Mouse (Mus musculus) liver, adult 2 months (tissue): ENCODE results near the gene Gtf2h5. TPM values are rescaled to one million over a fixed set of nuclear protein-coding genes. Genes with fewer than 3 reads are reported as not detected.

Experiments
- DNase-seq: peaks from one replicate; pipeline ENCODE4 v3.0.0-alpha.2; 2011; ENCODE audit warnings: low read depth, low spot score; ENCODE audit errors: extremely low read depth
- H3K27ac ChIP-seq: fragments of 200-500 bp; replicated peaks from 2 replicates; pipeline ENCODE4 v1.5.1; 2012; ENCODE audit warnings: low read depth, mild to moderate bottlenecking, control low read depth, inconsistent platforms, low read length; ENCODE audit not compliant: insufficient read depth
- H3K27me3 ChIP-seq: fragments of 200-500 bp; 2 replicates; pipeline ENCODE4 v1.6.1; 2012; ENCODE audit warnings: mild to moderate bottlenecking, moderate library complexity, low read length, inconsistent platforms; ENCODE audit not compliant: control insufficient read depth, insufficient read depth
- H3K36me3 ChIP-seq: fragments of 200-500 bp; 2 replicates; pipeline ENCODE4 v1.6.1; 2012; ENCODE audit warnings: low read length, inconsistent platforms; ENCODE audit not compliant: control insufficient read depth, insufficient read depth
- H3K4me1 ChIP-seq: fragments of 200-500 bp; 2 replicates; pipeline ENCODE4 v1.6.1; 2011; ENCODE audit warnings: low read length; ENCODE audit not compliant: control insufficient read depth, insufficient read depth
- H3K4me3 ChIP-seq: fragments of 200-500 bp; 2 replicates; pipeline ENCODE4 v1.5.1; 2011; ENCODE audit warnings: low read depth, mild to moderate bottlenecking, control low read depth, low read length, moderate library complexity; ENCODE audit not compliant: insufficient read depth
- H3K79me2 ChIP-seq: fragments of 200-500 bp; 2 replicates; pipeline ENCODE4 v1.6.1; 2012; ENCODE audit warnings: inconsistent platforms, mild to moderate bottlenecking, low read length, moderate library complexity; ENCODE audit not compliant: control insufficient read depth, insufficient read depth
- H3K9ac ChIP-seq: fragments of 200-500 bp; 2 replicates; pipeline ENCODE4 v1.6.1; 2012; ENCODE audit warnings: low read depth, mild to moderate bottlenecking, control low read depth, inconsistent platforms, low read length
- CTCF ChIP-seq: fragments of 200-500 bp; IDR thresholded peaks from 2 replicates; pipeline ENCODE4 v1.5.1; 2011; ENCODE audit warnings: low read depth, low read length, control low read depth
- POLR2A ChIP-seq: fragments of 200-500 bp; IDR thresholded peaks from 2 replicates; pipeline ENCODE4 v1.6.1; 2011; ENCODE audit warnings: low read length, control low read depth; ENCODE audit not compliant: insufficient read depth; ENCODE audit errors: extremely low read depth
- WGBS: fragments of 180-500 bp; shearing (Covaris S2); methylation state at CpG from one replicate; pipeline ENCODE4 v1.1.7; 2018; 5-methylcytosine and 5-hydroxymethylcytosine counted together
- polyA plus RNA-seq: library from polyadenylated mRNA; depleted of rRNA; stranded (reverse); fragments of >200 nt; gene quantifications from 2 replicates; pipeline ENCODE4 v1.2.3, GENCODE M21; 2012
- total RNA-seq: library from RNA; depleted of rRNA; stranded (reverse); fragments of >200 nt; gene quantifications from 2 replicates; pipeline ENCODE4 v1.2.3, GENCODE M21; 2014

The Gtf2h5 gene
- total and polyA plus RNA-seq, 2 experiments: 13.2 to 18.3 TPM

GRCm38 (mm10) chr17:6052801-6053200 is 26.8 kb upstream of the Gtf2h5 start:
- H3K36me3 ChIP-seq: peaks cover 15% of the 10 kb centered on the region

GRCm38 (mm10) chr17:6054934-6055355 is 24.6 kb upstream of the Gtf2h5 start:
- no peak overlapping the region for H3K27ac ChIP-seq
- H3K4me3 ChIP-seq: no peak overlapping the region
- no peak overlapping the region for H3K9ac ChIP-seq
- no peaks in the 10 kb centered on the region for H3K4me1 ChIP-seq
- no peaks in the 10 kb centered on the region for H3K27me3 ChIP-seq
- peaks cover 4% of the 10 kb centered on the region for H3K36me3 ChIP-seq
- peak; percentile 62 for DNase-seq
- 25% methylated on average over 5 of the region's 5 CpGs for WGBS
- H3K79me2 ChIP-seq: no peaks in the 10 kb centered on the region
- TF ChIP-seq POLR2A: no peak
- peak; percentile 42 for TF ChIP-seq CTCF

More at GRCm38 (mm10) chr17:6052801-6053200, 26.8 kb upstream of the Gtf2h5 start:
- Histone ChIP-seq H3K4me3 (no peak overlapping the region), H3K79me2 (no peaks in the 10 kb centered on the region), H3K9ac (no peak overlapping the region), H3K27me3 (no peaks in the 10 kb centered on the region), H3K27ac (no peak overlapping the region), H3K4me1 (no peaks in the 10 kb centered on the region)
- no peak for TF ChIP-seq CTCF
- no peak for TF ChIP-seq POLR2A
- 88% methylated on average over 4 of the region's 4 CpGs for WGBS
- DNase-seq: no peak

GRCm38 (mm10) chr17:6062793-6063192 is 16.8 kb upstream of the Gtf2h5 start:
- 89% methylated on average over 8 of the region's 8 CpGs for WGBS
- no peak for TF ChIP-seq POLR2A
- no peak for TF ChIP-seq CTCF
- H3K27ac ChIP-seq: no peak overlapping the region
- H3K4me3 ChIP-seq: no peak overlapping the region
- no peak for DNase-seq
- H3K4me1 ChIP-seq: no peaks in the 10 kb centered on the region
- H3K9ac ChIP-seq: no peak overlapping the region
- peaks cover 10% of the 10 kb centered on the region; the same call in 1 of the 2 replicates for H3K36me3 ChIP-seq
- H3K27me3 ChIP-seq: no peaks in the 10 kb centered on the region
- no peaks in the 10 kb centered on the region for H3K79me2 ChIP-seq

- Histone ChIP-seq H3K27ac (no peak overlapping the region), H3K27me3 (no peaks in the 10 kb centered on the region), H3K79me2 (no peaks in the 10 kb centered on the region), H3K4me1 (no peaks in the 10 kb centered on the region), H3K36me3 (peaks cover 13% of the 10 kb centered on the region; the same call in 1 of the 2 replicates), H3K4me3 (no peak overlapping the region), H3K9ac (no peak overlapping the region)
- DNase-seq: no peak
- 93% methylated on average over 5 of the region's 5 CpGs for WGBS
- no peak for TF ChIP-seq CTCF
- TF ChIP-seq POLR2A: no peak
These were observed 16.1 kb upstream of the Gtf2h5 start for GRCm38 (mm10) chr17:6063532-6063931.

GRCm38 (mm10) chr17:6066021-6066420 is 13.6 kb upstream of the Gtf2h5 start:
- Histone ChIP-seq H3K27ac (no peak overlapping the region), H3K79me2 (no peaks in the 10 kb centered on the region), H3K27me3 (no peaks in the 10 kb centered on the region), H3K4me1 (no peaks in the 10 kb centered on the region), H3K4me3 (no peak overlapping the region), H3K9ac (no peak overlapping the region), H3K36me3 (peaks cover 22% of the 10 kb centered on the region)
- WGBS: 42% methylated on average over 2 of the region's 2 CpGs
- TF ChIP-seq CTCF: no peak
- no peak for TF ChIP-seq POLR2A
- DNase-seq: peak; percentile 68

GRCm38 (mm10) chr17:6067613-6068012 is 12.0 kb upstream of the Gtf2h5 start:
- Histone ChIP-seq H3K4me1 (no peaks in the 10 kb centered on the region), H3K79me2 (no peaks in the 10 kb centered on the region), H3K27ac (no peak overlapping the region), H3K36me3 (peaks cover 29% of the 10 kb centered on the region), H3K4me3 (no peak overlapping the region), H3K27me3 (no peaks in the 10 kb centered on the region), H3K9ac (no peak overlapping the region)
- no peak for DNase-seq
- 96% methylated on average over 7 of the region's 7 CpGs for WGBS
- no peak for TF ChIP-seq CTCF
- TF ChIP-seq POLR2A: no peak
